Mouse (Mus musculus) frontal cortex, adult 2 months (tissue): Measurements from ENCODE around the gene Magea1. TPM values are rescaled to one million over a fixed set of nuclear protein-coding genes. Genes with fewer than 3 reads are reported as not detected.
"Not testable (repeated sequence)": the region's sequence is repeated elsewhere in the genome, so short reads cannot be mapped to it uniquely, and the experiment has no call there.

Experiments
- DNase-seq, 2 experiments: peaks; one replicate each; pipeline ENCODE4 v3.0.0; 2022; ENCODE audit warnings: low spot score in 1 of 2; ENCODE audit errors: extremely low spot score in 1 of 2
- polyA plus RNA-seq: library from polyadenylated mRNA; depleted of rRNA; stranded (reverse); fragments of >200 nt; gene quantifications from 2 replicates; pipeline ENCODE4 v1.2.3, GENCODE M21; 2012; rRNA removed

The Magea1 gene
- not detected in 2 replicates for polyA plus RNA-seq

GRCm38 (mm10) chrX:155089693-155090092 is at the start of gene Magea1:
Magea1 (minus strand) TSS chrX:155089793.
- not testable (repeated sequence) for DNase-seq

DNA sequence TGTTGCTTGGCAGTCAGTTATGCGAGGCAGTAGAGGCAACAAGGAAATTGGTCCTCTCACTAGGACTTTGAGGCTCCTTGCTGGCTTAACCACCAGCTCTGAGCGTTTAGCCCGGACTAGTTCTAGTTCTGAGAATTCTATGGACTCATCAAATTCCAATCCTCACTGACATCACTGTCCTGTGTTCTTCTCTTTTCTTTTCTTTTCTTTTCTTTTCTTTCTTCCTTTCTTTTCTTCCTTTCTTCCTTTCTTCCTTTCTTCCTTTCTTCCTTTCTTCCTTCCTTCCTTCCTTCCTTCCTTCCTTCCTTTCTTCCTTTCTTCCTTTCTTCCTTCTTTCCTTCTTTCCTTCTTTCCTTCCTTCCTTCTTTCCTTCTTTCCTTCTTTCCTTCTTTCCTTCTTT is 38.7 kb upstream of the Magea1 start, which contains the start of gene Cldn34b2:
Cldn34b2 (minus strand) TSS at position 101 of the 400 bp plus-strand sequence.
- DNase-seq = not testable (repeated sequence)

DNA sequence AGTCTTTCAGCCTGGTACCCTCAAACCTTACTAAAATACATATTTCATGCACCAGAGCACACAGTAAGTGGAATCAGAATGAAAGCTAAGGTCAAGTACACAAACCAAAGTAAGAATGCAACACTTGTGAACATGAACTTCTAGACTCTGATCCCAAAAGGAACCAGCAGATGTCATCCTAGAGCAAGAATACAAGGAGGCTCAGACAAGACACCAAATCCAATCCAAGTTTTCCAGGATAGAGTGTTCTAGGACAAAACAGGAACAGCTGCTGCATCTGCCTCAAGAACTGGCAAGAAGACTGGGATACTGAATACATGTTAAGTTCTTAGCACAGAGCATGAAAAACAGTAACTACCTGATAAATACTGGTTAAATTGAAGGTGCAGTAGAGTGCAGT is 8.4 kb upstream of the Magea1 start:
- peak; percentile 0 to 43 for DNase-seq

DNA sequence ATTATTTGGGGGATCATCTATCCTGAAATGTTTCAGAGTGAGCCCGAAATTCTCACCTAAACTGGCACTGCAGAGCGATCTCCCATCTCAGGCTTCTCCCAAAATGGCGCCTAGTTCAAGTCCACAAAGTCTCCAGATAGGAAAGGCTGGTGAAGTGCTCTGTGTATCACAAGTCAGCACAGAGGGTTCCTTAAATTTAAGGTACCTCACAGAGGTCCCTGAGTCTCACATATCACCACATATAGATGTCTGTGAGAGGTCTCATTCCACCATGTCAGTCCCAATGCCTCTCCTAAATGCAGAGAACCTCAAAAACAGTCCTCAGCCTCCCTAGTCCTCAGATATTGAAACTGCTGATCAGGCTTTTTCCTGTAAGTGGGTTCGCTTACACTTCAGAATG is 4.0 kb upstream of the Magea1 start, which contains the start of gene Magea2:
Magea2 (minus strand) TSS at position 101 of the 400 bp plus-strand sequence.
- not testable (repeated sequence) for DNase-seq

DNA sequence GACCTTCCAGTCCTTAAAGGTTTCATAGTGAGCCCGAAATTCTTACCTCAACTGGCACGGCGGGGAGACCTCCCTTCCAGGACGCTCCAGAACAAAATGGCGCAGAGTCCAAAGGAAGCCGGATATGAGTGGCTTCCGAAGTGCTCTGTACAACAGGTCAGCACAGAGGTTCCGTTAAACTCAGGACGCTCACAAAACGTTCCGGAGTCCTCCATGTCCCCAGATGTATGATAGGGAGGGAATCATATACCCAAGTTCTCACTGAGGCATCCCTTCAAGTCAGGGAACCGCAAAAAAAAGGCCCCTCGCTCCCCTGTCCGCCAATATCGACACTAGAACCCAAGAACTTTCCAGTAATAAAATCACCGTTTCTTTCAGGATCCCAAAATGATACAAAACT is 26.5 kb downstream of the Magea1 start, which contains the start of gene Magea5:
Magea5 (minus strand) TSS at position 101 of the 400 bp plus-strand sequence.
- not testable (repeated sequence) for DNase-seq

Other genes starting within 250 kb of the Magea1 start
- gene Cldn34b1, start 199.5 kb downstream of the Magea1 start, polyA plus RNA-seq = not detected in 2 replicates
- not detected in 2 replicates for gene Magea6, start 153.8 kb downstream of the Magea1 start, polyA plus RNA-seq
- not detected in 2 replicates for gene Magea3, start 140.3 kb downstream of the Magea1 start, polyA plus RNA-seq
- not detected in 2 replicates for gene Magea8, start 93.9 kb downstream of the Magea1 start, polyA plus RNA-seq
- not detected in 2 replicates for gene Magea5, start 26.6 kb downstream of the Magea1 start, polyA plus RNA-seq
- not detected in 2 replicates for gene Magea2, start 3.9 kb upstream of the Magea1 start, polyA plus RNA-seq
- gene Cldn34b2, start 38.6 kb upstream of the Magea1 start, polyA plus RNA-seq = not detected in 2 replicates
- gene Sat1, start 126.7 kb upstream of the Magea1 start, polyA plus RNA-seq = 99.6 and 107 TPM in 2 replicates
- 12.6 and 15.7 TPM in 2 replicates for gene Acot9, start 172.7 kb upstream of the Magea1 start, polyA plus RNA-seq